In the genomic region with DNA sequence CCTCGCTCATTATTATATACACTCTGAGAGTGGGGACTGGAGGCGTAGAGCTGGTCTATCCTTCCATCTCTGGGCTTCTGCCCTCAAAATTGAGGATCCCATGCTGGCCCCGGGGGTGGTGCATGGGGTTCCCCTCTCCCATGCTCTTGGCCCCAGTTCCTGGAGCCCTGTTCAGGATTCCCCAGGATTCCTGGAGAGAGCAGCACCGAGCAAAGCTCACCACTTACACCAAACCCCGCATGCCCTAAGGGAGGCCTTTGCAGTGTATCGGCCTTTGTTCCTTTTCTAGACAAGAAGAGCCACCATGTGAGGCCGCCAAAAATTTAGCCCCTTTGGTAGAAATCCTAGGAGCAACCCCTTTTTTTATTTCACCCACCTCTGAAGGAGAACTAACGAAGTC, we compare ENCODE assay signal across 8 mouse cellular contexts. TPM values are rescaled to one million over a fixed set of nuclear protein-coding genes. Genes with fewer than 3 reads are reported as not detected.
A peak's percentile ranks its signal among the peaks of the same experiment; 100 is the strongest.
DNase-seq lines count a peak whose midpoint lies in the region; ATAC-seq and TF ChIP-seq lines count a peak whose summit lies in the region.

No protein-coding gene starts in this region.

- H3K9me3 ChIP-seq in forebrain, embryonic 11.5 days (ENCODE audit: control insufficient read depth, low read length) = no peaks in the 10 kb centered on the region
- H3K9me3 ChIP-seq in limb, embryonic 14.5 days (ENCODE audit: control insufficient read depth, low read length) = no peaks in the 10 kb centered on the region

- peak; percentile 31 for ATAC-seq in forebrain, embryonic 11.5 days (replicated peaks; ENCODE audit: low FRiP score)
- ATAC-seq in limb, embryonic 14.5 days (ENCODE audit: low FRiP score, low read depth) = no peak
- ATAC-seq in erythroblast, adult 5-6 weeks (replicated peaks; ENCODE audit: low FRiP score, poor library complexity, severe bottlenecking) = no peak

- TF ChIP-seq POLR2A in limb, embryonic 14.5 days (IDR thresholded peaks at IDR 0.05; ENCODE audit: borderline replicate concordance, extremely low read depth, insufficient read depth, insufficient read length) = no peak

- WGBS in forebrain, embryonic 11.5 days = 18% methylated on average over 8 of the region's 8 CpGs
- WGBS in limb, embryonic 14.5 days = 18% methylated on average over 8 of the region's 8 CpGs

- H3K4me1 ChIP-seq in forebrain, embryonic 11.5 days (replicated peaks; ENCODE audit: control insufficient read depth, insufficient read depth, low read length) = peaks cover 19% of the 10 kb centered on the region; the same call in 1 of the 2 replicates
- peaks cover 32% of the 10 kb centered on the region for H3K4me1 ChIP-seq in limb, embryonic 14.5 days (ENCODE audit: control insufficient read depth, insufficient read depth, low read length)

- peak overlapping the region; percentile 94 for H3K9ac ChIP-seq in forebrain, embryonic 11.5 days (ENCODE audit: low read length)
- H3K9ac ChIP-seq in limb, embryonic 14.5 days (ENCODE audit: low read depth, low read length, severe bottlenecking) = peak overlapping the region; percentile 83

- peak overlapping the region; percentile 90 for H3K27ac ChIP-seq in forebrain, embryonic 11.5 days (ENCODE audit: low read depth, low read length)
- peak overlapping the region; percentile 97 for H3K27ac ChIP-seq in limb, embryonic 14.5 days (replicated peaks; ENCODE audit: low read depth, low read length)

- H3K4me2 ChIP-seq in forebrain, embryonic 11.5 days (ENCODE audit: low read depth, low read length, severe bottlenecking) = peak overlapping the region; percentile 86
- H3K4me2 ChIP-seq in limb, embryonic 14.5 days (replicated peaks; ENCODE audit: low read depth, low read length, severe bottlenecking) = peak overlapping the region; percentile 78

- H3K4me3 ChIP-seq in forebrain, embryonic 11.5 days (ENCODE audit: low read depth, low read length) = no peak overlapping the region
- H3K4me3 ChIP-seq in limb, embryonic 14.5 days (replicated peaks; ENCODE audit: low read length) = peak overlapping the region; percentile 87

- H3K36me3 ChIP-seq in forebrain, embryonic 11.5 days (ENCODE audit: control insufficient read depth, insufficient read depth, low read length) = no peaks in the 10 kb centered on the region
- no peaks in the 10 kb centered on the region for H3K36me3 ChIP-seq in limb, embryonic 14.5 days (ENCODE audit: control insufficient read depth, insufficient read depth, low read length)

- DNase-seq in layer of hippocampus, postnatal 10 days (ENCODE audit: low spot score in 2 of 2) = peak; percentile 36 to 42
- no peak for DNase-seq in layer of hippocampus, adult 18-20 months (ENCODE audit: low spot score in 2 of 2)
- DNase-seq in cerebellum, adult 9-11 months = peak; percentile 33
- peak; percentile 61 for DNase-seq in forebrain, embryonic 11.5 days (ENCODE audit: low spot score)
- DNase-seq in limb, embryonic 14.5 days (ENCODE audit: low spot score) = no peak
- no peak for DNase-seq in Muller cell, postnatal 12 days (ENCODE audit: inconsistent ontology term)
- no peak for DNase-seq in kidney, adult 8-10 months

- H3K27me3 ChIP-seq in forebrain, embryonic 11.5 days (ENCODE audit: control insufficient read depth, insufficient read depth, low read length) = peaks cover 2% of the 10 kb centered on the region; the same call in 1 of the 2 replicates
- no peaks in the 10 kb centered on the region for H3K27me3 ChIP-seq in limb, embryonic 14.5 days (ENCODE audit: control insufficient read depth, insufficient read depth, low read length)

RNA-seq across cellular contexts. Expression of a gene that starts 36.3 kb away (rescaled TPM):
- total RNA-seq in layer of hippocampus, postnatal 10 days (2021) = 100 to 1,000 TPM in 1 of 2 experiments, 10 to 100 TPM in 1; 98.4 to 103 TPM
- total RNA-seq in layer of hippocampus, adult 18-20 months (2021) = 100 to 1,000 TPM; 115 to 122 TPM
- polyA plus RNA-seq in forebrain, embryonic 11.5 days (2014; fragmentation: Nextera tagmentation; extraction: Ambion mirVana) = 20.9 and 22.8 TPM in 2 replicates
- 22.4 and 29.4 TPM in 2 replicates for polyA plus RNA-seq in limb, embryonic 14.5 days (2012; rRNA removed)
- 20.4 and 28.4 TPM in 2 replicates for polyA plus RNA-seq in limb, embryonic 14.5 days (2014; fragmentation: Nextera tagmentation; extraction: Ambion mirVana)
- total RNA-seq in erythroblast, adult 5-6 weeks (2015; ENCODE audit: low replicate concordance) = 5.2 and 15.0 TPM in 2 replicates
- total RNA-seq in erythroblast, adult 5-6 weeks (2017; ENCODE audit: low replicate concordance) = 0.98 and 2.0 TPM in 2 replicates

Comparison
In these comparisons a context has a peak if more than half of its experiments do, and no peak if none do; other contexts are left out.
1. DNase-seq: peak in layer of hippocampus, postnatal 10 days (2 of 2), cerebellum, adult 9-11 months (single experiment) and forebrain, embryonic 11.5 days (single experiment); none in layer of hippocampus, adult 18-20 months (0 of 2), limb, embryonic 14.5 days (single experiment), Muller cell, postnatal 12 days (single experiment) and kidney, adult 8-10 months (0 of 2).
2. RNA of a gene that starts 36.3 kb away (total RNA-seq): 115 to 122 TPM in layer of hippocampus, adult 18-20 months and 98.4 to 103 TPM in layer of hippocampus, postnatal 10 days; 0.98 to 15.0 TPM in erythroblast, adult 5-6 weeks; every median in the first group is over 4 times any median in the second.